Mouse (Mus musculus) ovary, postnatal 10 days (tissue): ENCODE measurements around the gene Cldn7.
A peak's percentile ranks its signal among the peaks of the same experiment; 100 is the strongest.
"Not testable (repeated sequence)": the region's sequence is repeated elsewhere in the genome, so short reads cannot be mapped to it uniquely, and the experiment has no call there.

Experiments used
- DNase-seq: peaks from one replicate; pipeline ENCODE4 v3.0.0; 2022; ENCODE audit warnings: low spot score

Gene Cldn7

DNA sequence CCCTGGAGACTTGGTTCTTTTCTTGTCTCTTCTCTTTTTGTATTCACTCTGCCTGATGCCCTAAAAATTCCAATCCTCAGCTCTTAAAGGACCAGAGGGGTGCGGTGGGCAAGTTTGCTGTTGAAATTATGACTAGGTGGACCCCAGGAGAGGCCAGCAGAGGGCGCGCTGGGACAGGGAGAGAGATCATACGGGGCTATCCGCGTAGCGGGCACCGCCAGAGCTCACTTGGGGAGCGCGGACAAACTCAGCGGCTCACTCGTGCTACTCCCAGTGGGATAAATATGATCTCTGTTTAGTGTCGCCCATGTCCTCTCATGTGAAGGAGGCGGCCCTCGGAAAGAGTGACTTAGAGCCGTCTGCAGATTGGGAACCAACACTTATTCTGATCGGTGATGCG, 30.4 kb upstream of the Cldn7 start:
- DNase-seq: peak; percentile 89

DNA sequence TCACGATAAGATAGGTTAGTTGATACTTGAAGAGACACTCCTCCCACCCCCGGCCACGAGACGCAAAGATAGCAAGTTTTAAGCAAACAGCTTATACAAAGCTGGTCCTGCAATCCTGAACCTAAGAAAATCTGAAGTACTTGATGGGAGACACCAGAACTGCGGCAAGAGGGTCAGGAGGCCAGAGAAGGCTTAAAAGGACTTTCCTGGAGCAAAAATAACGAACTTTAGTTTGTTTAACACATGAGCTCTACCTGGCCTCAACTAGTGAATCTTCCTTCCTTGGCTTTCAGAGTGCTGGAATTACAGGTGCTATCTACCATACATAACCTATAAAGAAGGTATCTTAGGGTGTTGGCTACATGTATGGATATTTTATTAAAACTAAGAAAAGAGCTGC, 29.9 kb upstream of the Cldn7 start:
- DNase-seq: no peak

DNA sequence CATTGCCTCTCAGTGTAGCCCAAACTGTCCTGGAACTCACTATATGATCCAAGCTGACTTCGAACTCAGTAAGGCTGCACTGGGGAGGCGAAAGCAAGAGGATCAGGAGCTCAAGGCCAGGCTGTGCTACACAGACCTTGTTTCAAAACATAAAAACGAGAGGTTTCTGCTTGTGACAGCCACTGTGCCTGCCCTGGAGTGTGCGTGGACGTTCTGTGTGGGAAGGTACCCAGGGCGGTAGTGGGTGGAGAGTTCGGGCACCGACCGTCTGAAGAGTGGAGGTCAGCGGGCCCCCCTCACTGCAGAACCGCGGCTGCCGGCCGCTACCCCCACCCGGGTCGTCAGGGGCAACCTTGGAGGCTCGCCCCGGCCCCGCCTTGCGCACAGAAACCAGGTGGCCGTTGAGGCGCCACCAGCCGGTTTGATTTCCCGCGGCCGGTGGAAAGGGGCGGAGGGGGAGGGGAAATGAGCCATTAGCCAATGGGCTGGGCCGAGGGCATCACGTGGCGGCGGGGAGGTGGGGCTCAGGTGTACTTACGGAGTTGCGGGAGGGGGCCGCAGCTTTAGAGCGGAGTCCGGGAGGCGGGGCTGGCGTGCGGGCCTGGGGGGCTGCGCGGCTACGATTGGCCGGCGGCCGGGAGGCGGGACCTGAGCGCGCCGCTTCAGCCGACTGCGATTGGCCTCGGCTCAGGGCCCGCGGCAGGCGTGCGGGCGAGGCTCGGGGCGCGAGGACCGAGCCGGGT, 29.3 kb upstream of the Cldn7 start, which contains the start of gene Ybx2:
Gene Ybx2 (plus strand): TSS at position 660 of the 743 bp plus-strand sequence.
- DNase-seq: no peak

DNA sequence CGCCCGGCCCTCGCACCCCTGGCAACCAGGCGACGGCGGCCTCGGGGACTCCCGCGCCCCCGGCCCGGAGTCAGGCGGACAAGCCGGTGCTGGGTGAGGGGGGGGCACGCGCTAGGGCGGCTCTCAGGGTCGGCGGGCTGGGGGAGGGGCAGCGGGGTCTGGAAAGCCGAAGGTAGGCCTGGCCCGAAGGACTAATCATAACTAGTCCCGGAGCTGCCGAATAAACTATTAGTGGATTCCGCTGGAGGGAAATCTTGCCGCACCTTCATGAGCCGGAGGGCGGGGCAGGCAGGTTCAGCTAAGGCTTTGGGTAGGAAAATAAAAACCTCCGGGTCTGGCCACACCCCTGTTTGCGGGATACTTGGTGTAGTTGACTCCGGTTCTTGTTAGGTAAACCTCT, 28.4 kb upstream of the Cldn7 start:
- no peak for DNase-seq

DNA sequence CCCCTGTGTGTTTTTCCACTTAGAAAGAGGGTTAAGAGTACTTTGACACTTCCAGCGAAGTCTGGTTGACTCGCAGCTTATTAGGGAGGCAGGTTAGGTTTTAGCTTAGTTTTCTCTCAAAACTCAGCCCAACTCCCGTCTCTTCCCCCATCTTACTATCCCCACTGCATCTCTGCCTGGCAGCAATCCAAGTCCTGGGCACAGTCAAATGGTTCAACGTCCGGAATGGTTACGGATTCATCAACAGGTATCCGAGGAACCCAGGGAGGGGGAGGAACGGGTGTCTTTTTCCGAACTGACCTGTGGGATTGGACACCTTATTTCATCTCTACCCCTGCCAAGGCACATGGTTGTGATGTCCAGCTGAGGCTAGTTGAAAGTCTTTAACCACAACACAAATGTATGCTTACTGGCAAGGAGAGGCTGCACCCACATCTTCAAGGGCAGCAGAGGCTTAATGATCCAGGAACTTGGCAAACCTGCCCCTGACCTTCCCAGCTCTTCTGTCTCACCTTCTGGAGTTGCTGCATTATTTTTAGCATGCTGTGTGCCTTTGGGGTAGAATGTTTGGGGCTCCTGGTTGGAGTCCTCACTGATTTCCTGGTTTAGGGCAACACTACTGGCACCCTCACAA, 27.7 kb upstream of the Cldn7 start:
- DNase-seq: no peak

DNA sequence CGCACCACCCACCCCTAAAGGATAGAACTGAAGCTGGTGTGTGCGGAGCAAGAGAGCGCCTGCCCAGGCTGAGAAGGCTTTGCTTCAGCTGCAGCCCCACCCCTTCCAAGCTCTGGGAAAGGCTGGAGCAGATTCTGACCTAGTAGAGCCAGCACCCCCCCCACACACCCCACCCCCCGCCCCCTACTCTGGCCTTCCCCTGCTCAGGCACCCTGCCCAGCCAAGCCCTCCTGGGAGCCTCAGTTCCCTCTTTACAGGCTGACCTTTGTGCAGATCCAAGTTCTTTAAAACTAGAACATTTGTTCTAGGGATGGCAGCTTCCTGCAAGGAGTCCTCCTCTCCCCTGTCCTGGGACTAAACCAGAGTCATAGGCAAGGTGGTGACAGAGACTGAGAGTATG, 27.2 kb upstream of the Cldn7 start:
- no peak for DNase-seq

DNA sequence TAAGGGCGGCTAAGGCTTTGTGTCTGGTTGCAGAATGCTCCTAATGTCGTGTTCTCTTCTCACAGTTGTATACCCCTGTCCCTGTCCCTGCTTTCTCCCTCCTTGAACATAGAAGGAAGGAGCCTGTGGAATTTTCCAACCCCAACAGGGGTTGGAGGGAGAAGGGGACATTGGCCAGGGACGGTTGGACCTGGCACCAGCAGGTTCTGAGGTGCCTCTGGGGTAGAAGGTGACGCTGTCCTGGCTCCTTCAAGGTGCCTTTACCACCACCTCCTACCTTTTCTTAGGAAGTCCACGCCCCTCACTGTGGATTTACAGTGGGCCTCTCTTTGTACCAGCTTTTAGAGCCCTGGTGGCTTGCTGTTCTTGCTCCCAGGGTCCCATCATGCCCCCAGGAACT, 26.7 kb upstream of the Cldn7 start:
- no peak for DNase-seq

DNA sequence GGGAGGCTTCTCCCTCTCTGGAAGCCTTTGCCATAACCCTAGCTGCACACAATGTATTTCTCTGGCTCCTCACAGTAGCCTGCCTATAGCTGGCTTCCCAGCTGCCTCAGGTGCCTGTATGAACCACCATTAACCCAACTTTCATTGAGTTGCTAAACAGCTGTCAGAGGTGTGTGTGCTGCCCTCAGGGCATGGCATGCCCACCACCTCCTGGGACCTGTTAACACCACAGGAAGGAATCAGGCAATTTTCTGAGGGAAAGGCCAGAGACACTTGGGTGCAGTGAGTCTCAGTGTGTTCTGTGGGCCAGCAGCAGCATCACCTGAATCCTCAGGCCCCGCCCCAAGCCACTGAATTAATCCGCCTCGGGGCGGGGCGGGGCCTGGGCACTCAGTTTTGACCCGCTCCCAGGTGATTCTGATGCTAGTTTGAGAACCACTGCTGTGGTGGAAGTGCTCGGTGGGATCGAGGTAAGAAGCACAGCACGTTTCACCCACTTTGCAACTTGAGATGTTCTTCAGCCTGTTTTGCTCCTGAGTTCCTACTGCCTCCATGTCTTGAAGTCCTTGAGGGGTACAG, 26.1 kb upstream of the Cldn7 start:
- DNase-seq: no peak

DNA sequence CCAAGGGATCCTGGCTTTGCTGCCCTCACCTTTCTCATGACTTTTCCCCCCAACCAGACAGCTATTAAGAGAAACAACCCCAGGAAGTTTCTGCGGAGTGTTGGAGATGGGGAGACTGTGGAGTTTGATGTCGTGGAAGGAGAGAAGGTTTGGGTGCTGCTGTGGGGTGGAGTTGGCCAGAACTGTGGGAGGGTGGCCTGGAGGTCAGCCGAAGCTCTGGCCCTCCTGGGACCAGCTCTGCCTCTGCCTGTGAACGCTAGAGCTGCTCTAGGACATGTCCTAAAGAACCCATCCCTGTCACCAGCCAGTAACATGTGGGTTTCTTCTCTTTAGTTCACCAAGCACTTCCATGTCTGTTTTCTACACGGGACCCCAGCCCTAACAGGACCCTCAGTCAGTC, 25.4 kb upstream of the Cldn7 start:
- no peak for DNase-seq

DNA sequence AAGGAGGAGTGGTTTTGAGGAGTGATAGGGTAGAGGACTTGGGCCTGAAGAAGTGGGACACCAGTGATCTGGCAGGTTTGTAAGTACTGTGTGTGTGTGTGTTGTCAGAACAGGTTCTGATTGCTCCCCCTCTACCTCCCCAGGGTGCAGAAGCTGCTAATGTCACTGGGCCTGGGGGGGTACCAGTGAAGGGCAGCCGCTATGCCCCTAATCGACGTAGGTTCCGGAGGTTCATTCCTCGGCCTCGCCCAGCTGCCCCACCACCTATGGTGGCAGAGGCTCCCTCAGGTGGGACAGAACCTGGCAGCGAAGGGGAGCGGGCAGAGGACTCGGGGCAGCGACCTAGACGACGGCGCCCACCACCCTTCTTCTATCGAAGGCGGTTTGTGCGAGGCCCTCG, 24.8 kb upstream of the Cldn7 start:
- no peak for DNase-seq

DNA sequence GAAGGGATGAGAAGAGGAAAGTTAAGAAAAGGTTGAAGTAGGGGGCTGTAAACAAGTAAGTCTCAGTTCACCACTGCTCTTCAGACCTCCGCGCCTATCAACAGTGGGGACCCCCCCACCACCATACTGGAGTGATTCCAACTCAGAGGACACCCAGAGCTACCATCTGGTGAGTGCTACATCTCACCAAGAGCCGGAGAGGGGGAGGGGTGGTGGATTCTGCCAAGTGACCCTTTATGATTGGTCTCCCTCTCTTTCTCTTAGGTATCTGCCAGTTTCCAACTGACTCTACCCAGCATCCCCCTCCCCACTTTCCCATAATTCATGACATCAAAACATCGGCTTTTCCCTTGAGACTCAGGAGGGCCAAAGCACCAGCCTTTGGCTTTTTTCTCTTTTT, 23.6 kb upstream of the Cldn7 start:
- DNase-seq: no peak

DNA sequence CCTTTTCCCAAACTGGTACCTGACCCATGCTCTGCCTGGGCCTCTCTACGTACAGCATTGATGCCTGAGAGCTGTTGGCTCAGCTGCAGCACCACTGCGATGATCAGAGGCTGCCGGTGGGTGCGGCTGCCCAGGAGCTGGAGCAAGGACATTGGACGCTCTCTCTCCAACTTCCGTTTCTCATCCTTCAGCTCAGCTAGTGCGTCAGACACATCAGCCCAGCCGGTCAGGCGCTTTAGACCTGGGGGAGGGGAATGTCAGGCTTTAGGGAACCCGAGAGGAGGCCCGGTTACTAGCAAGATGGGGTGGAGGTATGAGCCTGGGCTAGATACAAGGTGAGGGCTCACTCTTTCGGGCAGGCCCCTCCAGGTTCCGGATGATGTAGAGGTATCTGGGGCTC, 19.4 kb upstream of the Cldn7 start:
- DNase-seq: no peak

DNA sequence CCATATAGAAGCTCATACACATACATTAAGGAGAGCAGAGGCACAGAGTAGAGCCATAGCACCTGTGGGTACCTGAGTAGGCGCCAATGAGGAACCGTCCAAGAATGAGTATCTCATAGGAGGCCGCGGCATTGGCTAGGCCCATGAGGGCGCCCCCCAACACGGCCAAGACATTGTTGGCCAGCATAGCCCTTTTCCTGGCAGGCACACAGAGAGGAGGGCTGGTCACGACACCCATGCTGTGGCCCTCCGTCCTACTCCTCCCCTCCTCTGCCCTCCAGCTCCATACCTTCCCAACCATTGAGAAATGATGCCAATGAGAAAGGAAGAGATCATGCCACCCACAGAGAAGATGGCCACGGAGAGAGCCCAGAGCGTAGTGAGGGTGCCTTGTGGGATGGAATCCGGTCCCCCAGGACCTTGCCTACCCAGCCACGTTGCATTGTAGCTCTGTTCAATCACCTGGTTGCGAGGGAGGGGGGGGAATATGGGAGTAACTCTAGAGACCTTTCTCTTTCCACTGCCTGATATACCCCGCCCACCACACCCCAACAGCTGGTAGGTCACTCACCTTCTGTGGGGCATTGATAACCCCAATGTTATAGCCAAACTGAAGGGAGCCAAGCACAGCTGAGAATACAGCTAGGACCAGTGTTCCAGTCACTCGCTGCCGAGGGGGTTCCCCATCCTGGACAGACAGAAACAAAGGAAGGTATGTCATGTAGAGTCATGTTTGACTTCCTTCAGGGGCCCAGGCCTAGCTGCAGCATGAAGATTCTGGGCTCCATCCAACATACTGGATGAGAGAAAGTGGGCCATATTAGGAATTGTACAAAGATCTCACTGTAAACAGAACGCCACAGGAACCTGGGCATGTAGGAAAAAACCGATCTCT, 18.3 kb upstream of the Cldn7 start:
- DNase-seq: no peak

DNA sequence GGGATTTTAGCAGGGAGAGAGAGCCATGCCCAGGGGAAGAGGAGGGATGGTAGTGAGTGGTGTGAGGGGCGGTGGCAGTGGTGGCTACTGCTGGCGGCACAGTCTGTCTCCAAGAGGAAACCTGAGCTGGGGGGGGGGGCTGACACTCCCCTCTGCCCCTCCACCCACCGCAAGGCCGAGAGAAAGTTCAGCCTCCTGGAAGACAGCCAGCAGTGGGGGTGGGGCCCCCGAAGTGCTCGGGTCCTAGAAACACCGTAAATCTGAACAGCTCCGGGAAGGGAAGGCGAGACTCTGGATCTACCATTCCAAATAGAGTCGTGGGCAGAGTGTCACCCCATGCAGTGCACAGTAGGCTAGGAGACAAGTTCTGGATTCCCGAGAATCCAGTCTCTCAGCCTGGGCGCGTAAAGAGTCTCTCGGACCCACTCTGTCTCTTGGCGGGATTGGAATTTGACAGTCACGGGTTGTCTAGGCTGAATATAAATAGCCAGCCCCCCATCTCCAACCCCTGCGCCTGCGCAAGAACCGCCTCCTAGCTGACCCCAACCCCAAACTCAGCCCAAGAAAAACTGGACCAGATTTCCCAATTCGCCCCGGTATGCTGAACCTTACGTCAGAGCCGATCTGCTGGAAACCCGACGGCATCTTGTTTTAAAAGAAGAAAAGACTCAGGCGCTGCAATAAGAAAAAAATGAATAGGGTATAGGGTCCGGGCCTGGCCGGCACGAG, 17.1 kb upstream of the Cldn7 start:
- DNase-seq: no peak

DNA sequence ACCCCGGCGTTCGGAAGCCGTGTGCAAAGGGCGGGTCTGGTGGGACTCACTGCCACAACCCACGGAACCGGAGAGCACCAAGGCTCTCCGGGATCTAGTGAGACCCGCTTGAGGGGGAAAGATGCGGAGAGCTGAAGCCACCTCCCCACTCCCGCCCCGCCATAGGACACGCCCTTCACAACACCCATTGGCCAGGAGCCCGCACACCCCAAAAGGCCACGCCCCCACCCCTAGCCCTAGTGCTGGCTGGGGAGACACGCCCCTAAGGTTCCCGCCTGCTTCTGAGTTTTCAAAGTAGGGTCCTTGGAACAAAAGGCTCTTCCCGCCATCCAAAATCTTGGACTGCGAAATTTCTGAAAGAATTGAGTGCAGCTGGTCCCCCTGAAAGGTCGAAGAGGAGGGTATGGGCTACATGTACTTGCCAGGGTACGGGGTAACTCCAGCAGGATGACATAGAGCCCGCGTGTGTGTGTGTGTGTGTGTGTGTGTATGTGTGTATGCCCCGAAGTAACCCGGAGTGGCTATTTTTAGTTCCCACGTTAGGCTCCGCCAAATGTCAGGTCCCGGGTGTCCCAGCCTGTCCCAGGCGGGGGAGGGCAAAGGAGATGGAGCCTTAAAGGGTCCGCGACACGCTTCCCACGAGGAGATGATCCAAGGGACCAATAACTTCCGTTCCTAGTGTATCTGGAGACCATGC, 16.4 kb upstream of the Cldn7 start, which contains the start of gene Slc2a4:
Gene Slc2a4 (minus strand): TSS at position 123 of the 697 bp plus-strand sequence.
- peak; percentile 70 for DNase-seq

DNA sequence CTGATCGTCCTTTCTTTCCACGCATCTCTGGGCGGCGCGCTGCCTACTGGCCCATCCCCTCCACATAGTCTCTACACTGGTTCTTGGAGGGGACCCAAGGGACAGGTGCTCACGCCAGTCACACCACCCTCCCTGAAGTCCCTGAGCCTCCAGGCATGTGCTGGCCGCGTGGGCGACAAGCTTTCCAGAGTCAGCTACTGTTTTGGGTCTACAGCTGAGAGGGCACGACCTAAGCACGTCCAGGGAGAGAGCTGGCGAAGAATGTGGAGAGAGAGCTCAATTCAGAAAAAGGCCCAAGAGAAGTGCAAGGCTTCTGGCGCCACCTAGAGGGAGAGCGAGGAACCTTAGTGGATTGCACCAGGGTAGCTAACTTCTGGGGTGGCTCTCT, 15.8 kb upstream of the Cldn7 start:
- peak; percentile 72 for DNase-seq

DNA sequence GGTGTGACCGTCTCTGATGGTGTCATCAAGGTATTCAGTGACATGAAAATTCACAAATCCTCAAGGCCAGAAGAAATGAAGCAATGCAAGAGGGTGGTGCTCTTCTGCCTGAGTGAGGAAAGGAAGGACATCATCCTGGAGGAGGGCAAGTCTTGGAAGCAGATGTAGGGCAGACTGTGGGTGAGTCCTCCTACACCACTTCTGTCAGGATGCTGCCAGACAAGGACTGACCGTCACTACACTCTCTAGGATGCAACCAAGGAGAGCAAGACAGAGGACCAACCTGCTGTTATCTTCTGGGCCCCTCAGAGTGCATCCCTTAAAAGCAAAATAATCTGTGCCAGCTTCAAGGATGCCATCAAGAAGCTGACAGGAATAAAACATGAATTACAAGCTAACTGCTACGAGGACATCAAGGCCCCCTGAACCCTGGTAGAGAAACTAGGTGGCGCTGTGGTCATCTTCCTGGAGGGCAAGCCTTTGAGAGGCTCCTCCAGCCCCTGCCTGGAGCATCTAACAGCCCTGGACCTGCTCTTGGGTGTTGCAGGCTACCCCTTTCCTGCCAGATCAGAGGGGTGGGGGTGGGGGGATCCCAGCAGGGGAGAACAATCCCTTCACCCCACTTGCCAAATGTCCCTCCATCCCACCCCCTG, 13.6 kb upstream of the Cldn7 start:
- no peak for DNase-seq

DNA sequence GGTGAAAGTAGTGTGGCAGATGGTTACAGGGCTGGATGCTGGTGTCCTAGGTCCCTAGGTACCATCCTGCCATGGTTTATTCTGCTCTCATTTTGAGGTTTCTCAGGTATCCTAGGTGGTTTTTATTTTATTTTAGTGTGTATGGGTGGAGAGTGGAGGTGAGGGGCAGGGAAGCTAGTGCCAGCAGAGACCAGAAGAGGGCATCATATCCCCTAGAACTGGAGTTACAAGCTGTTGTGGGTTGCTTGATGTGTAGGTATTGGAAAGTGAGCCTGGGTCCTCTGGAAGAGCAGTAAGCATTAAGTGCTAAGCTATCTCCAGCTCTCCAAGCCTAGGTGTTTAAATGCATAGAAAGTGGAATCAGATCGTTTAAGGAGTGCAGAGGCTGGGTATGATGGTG, 12.3 kb upstream of the Cldn7 start:
- DNase-seq: no peak

DNA sequence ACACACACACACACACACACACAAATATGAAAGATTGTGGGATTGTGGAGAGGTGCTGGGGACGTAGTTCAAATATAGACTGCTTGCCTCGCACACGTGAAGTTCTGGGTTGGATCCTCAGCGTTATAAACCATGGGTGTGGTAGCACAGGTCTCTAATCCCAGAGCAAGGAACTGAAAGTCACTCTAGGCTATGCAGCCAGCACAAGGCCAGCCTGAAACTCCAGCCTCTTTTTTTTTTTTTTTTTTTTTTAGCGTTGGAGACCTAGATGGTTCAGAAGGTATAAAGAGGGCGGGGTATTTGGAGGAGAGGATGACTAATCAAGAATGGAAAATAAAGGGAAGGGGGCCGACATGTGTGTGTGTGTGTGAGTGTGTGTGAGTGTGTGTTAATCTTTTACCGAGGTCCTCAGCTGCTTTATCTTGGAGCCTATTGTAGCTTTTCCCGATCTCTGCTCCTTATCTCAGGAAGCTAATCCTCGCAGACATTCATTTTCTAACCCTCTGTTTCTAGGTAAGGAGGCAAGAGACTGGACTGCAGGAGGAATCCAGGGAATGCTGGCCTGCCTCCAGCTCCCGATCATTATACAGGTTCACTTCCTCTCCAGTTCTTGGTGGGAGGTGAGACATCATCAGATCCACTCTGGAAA, 11.2 kb upstream of the Cldn7 start:
- DNase-seq: no peak

DNA sequence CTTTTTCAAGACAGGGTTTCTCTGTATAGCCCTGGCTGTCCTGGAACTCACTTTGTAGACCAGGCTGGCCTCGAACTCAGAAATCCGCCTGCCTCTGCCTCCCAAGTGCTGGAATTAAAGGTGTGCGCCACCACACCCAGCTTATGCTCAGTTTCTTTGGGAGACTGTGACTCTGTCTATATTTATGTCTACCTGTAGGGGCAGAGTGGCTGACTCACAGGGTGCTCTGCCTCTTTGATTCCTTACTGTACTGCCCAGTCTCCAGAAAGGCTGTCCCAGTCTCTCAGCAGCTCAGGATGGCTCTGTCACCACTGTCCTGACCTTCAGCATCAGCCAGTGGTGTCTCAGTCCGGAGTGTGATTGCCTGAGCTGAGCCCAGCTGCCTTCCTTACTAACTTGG, 9.0 kb upstream of the Cldn7 start:
- DNase-seq: not testable (repeated sequence)
